Mouse (Mus musculus) stomach, embryonic 14.5 days (tissue): Measurements from ENCODE around the gene Usp43. TPM values are rescaled to one million over a fixed set of nuclear protein-coding genes. Genes with fewer than 3 reads are reported as not detected.

Experiments
- ATAC-seq: fragments of 200-750 bp; cut with Nextera tagmentation; 2 replicates; pipeline ENCODE4 v1.8.0; 2017; ENCODE audit warnings: low read depth, moderate TSS enrichment; ENCODE audit not compliant: insufficient number of reproducible peaks, insufficient read depth, low FRiP score
- H3K27ac ChIP-seq: fragments of 300-500 bp; sonication (generic); 2 replicates; pipeline ENCODE4 v1.5.1; 2014; ENCODE audit warnings: mild to moderate bottlenecking, low read length, moderate library complexity, mixed read lengths
- H3K27me3 ChIP-seq: fragments of 300-500 bp; sonication (generic); 2 replicates; pipeline ENCODE4 v1.6.1; 2014; ENCODE audit warnings: low read length, control low read depth, mixed read lengths; ENCODE audit not compliant: control insufficient read depth, insufficient read depth
- H3K36me3 ChIP-seq: fragments of 300-500 bp; sonication (generic); 2 replicates; pipeline ENCODE4 v1.6.1; 2014; ENCODE audit warnings: mild to moderate bottlenecking, control low read depth, low read length, moderate library complexity, mixed read lengths; ENCODE audit not compliant: control insufficient read depth, insufficient read depth
- H3K4me1 ChIP-seq: fragments of 300-500 bp; sonication (generic); 2 replicates; pipeline ENCODE4 v1.6.1; 2014; ENCODE audit warnings: low read length, control low read depth, mixed read lengths; ENCODE audit not compliant: control insufficient read depth, insufficient read depth
- H3K4me2 ChIP-seq: fragments of 300-500 bp; sonication (generic); replicated peaks from 2 replicates; pipeline ENCODE4 v1.6.1; 2014; ENCODE audit warnings: low read depth, low read length, control low read depth
- H3K4me3 ChIP-seq: fragments of 300-500 bp; sonication (generic); 2 replicates; pipeline ENCODE4 v1.5.1; 2014; ENCODE audit warnings: low read depth, low read length, control low read depth
- H3K9ac ChIP-seq: fragments of 300-500 bp; sonication (generic); replicated peaks from 2 replicates; pipeline ENCODE4 v1.6.1; 2014; ENCODE audit warnings: low read depth, mild to moderate bottlenecking, control low read depth, low read length, moderate library complexity, mixed read lengths
- H3K9me3 ChIP-seq: fragments of 300-500 bp; sonication (generic); 2 replicates; pipeline ENCODE4 v1.6.1; 2016; ENCODE audit warnings: low read depth, low read length, control low read depth; ENCODE audit not compliant: control insufficient read depth
- WGBS: fragments of 180-500 bp; shearing (Covaris S2); extraction: QIAGEN DNeasy Blood & Tissue Kit; methylation state at CpG from one replicate; pipeline ENCODE4 v1.1.7; 2014; 5-methylcytosine and 5-hydroxymethylcytosine counted together
- polyA plus RNA-seq: library from polyadenylated mRNA; unstranded; fragments of >200 nt; fragmentation: Nextera tagmentation; extraction: Ambion mirVana; gene quantifications from 2 replicates; pipeline ENCODE4 v1.2.1, GENCODE M21; 2014

Gene Usp43
- polyA plus RNA-seq, 1 experiment from 2014 or later = 3.9 TPM

GRCm38 (mm10) chr11:67949475-67949874 lies 27.5 kb upstream of the Usp43 start:
- Histone ChIP-seq H3K27ac (no peak overlapping the region), H3K36me3 (no peaks in the 10 kb centered on the region), H3K4me2 (no peak overlapping the region), H3K4me3 (no peak overlapping the region), H3K27me3 (no peaks in the 10 kb centered on the region), H3K9me3 (no peaks in the 10 kb centered on the region), H3K4me1 (no peaks in the 10 kb centered on the region), H3K9ac (no peak overlapping the region)
- ATAC-seq = no peak
- 82% methylated on average over 9 of the region's 9 CpGs for WGBS

- no peak overlapping the region for H3K9ac ChIP-seq
- no peaks in the 10 kb centered on the region for H3K27me3 ChIP-seq
- no peaks in the 10 kb centered on the region for H3K4me1 ChIP-seq
- no peaks in the 10 kb centered on the region for H3K9me3 ChIP-seq
- no peak overlapping the region for H3K27ac ChIP-seq
- 34% methylated on average over 3 of the region's 3 CpGs for WGBS
- no peak for ATAC-seq
- H3K4me3 ChIP-seq = no peak overlapping the region
- no peak overlapping the region for H3K4me2 ChIP-seq
- H3K36me3 ChIP-seq = no peaks in the 10 kb centered on the region
Observed at GRCm38 (mm10) chr11:67948229-67948628, 26.3 kb upstream of the Usp43 start.

GRCm38 (mm10) chr11:67932156-67932555 lies 10.2 kb upstream of the Usp43 start:
- no peak for ATAC-seq
- 93% methylated on average over 3 of the region's 3 CpGs for WGBS

GRCm38 (mm10) chr11:67926348-67927055 lies 4.5 kb upstream of the Usp43 start:
- H3K4me3 ChIP-seq = no peak overlapping the region
- no peak overlapping the region for H3K9ac ChIP-seq
- H3K4me1 ChIP-seq = no peaks in the 10 kb centered on the region
- H3K27ac ChIP-seq = no peak overlapping the region
- H3K9me3 ChIP-seq = no peaks in the 10 kb centered on the region
- H3K4me2 ChIP-seq = no peak overlapping the region
- ATAC-seq = no peak
- H3K36me3 ChIP-seq = no peaks in the 10 kb centered on the region
- no peaks in the 10 kb centered on the region for H3K27me3 ChIP-seq
- WGBS = 14% methylated on average over 13 of the region's 15 CpGs

More at GRCm38 (mm10) chr11:67932156-67932555, 10.2 kb upstream of the Usp43 start:
- H3K27ac ChIP-seq = no peak overlapping the region
- no peaks in the 10 kb centered on the region for H3K27me3 ChIP-seq
- H3K9ac ChIP-seq = no peak overlapping the region
- H3K36me3 ChIP-seq = no peaks in the 10 kb centered on the region
- no peak overlapping the region for H3K4me3 ChIP-seq
- H3K4me2 ChIP-seq = no peak overlapping the region
- no peaks in the 10 kb centered on the region for H3K4me1 ChIP-seq
- H3K9me3 ChIP-seq = no peaks in the 10 kb centered on the region

GRCm38 (mm10) chr11:67925000-67925399 lies 3.0 kb upstream of the Usp43 start:
- Histone ChIP-seq H3K9me3 (no peaks in the 10 kb centered on the region), H3K4me3 (no peak overlapping the region), H3K9ac (no peak overlapping the region), H3K27me3 (no peaks in the 10 kb centered on the region), H3K36me3 (no peaks in the 10 kb centered on the region), H3K4me2 (no peak overlapping the region), H3K27ac (no peak overlapping the region), H3K4me1 (no peaks in the 10 kb centered on the region)
- WGBS = 89% methylated on average over 13 of the region's 13 CpGs
- no peak for ATAC-seq

GRCm38 (mm10) chr11:67923720-67924119 lies 1.8 kb upstream of the Usp43 start:
- Histone ChIP-seq H3K4me3 (no peak overlapping the region), H3K27ac (no peak overlapping the region; the same call in 1 of the 2 replicates), H3K4me2 (no peak overlapping the region), H3K9me3 (no peaks in the 10 kb centered on the region), H3K36me3 (no peaks in the 10 kb centered on the region), H3K27me3 (no peaks in the 10 kb centered on the region), H3K9ac (no peak overlapping the region), H3K4me1 (no peaks in the 10 kb centered on the region)
- no peak for ATAC-seq
- WGBS = 95% methylated on average over 5 of the region's 5 CpGs

- no peaks in the 10 kb centered on the region for H3K4me1 ChIP-seq
- peak; percentile 71 for ATAC-seq
- peak overlapping the region; percentile 86 for H3K27ac ChIP-seq
- H3K9me3 ChIP-seq = no peaks in the 10 kb centered on the region
- H3K36me3 ChIP-seq = no peaks in the 10 kb centered on the region
- WGBS = 1% methylated on average over 12 of the region's 12 CpGs
- H3K9ac ChIP-seq = no peak overlapping the region
- H3K4me2 ChIP-seq = peak overlapping the region; percentile 100
- H3K27me3 ChIP-seq = no peaks in the 10 kb centered on the region
- peak overlapping the region; percentile 71 for H3K4me3 ChIP-seq
Observed at GRCm38 (mm10) chr11:67922755-67923125, 787 bp upstream of the Usp43 start.

- peak; percentile 47 for ATAC-seq
- H3K27me3 ChIP-seq = no peaks in the 10 kb centered on the region
- peak overlapping the region; percentile 71 for H3K4me3 ChIP-seq
- H3K9ac ChIP-seq = peak overlapping the region; percentile 39
- no peaks in the 10 kb centered on the region for H3K4me1 ChIP-seq
- no peaks in the 10 kb centered on the region for H3K36me3 ChIP-seq
- peak overlapping the region; percentile 86 for H3K27ac ChIP-seq
- peak overlapping the region; percentile 100 for H3K4me2 ChIP-seq
- no peaks in the 10 kb centered on the region for H3K9me3 ChIP-seq
- WGBS = 2% methylated on average over 47 of the region's 47 CpGs
Observed at GRCm38 (mm10) chr11:67921091-67921826, 694 bp downstream of the Usp43 start.
